Mouse (Mus musculus) cerebellum, adult 2 months (tissue): Measurements from ENCODE around the gene 1110032A03Rik.

Source experiments
- CTCF ChIP-seq: fragments of 200-500 bp; IDR thresholded peaks from 2 replicates; pipeline ENCODE4 v1.5.1; 2011; ENCODE audit warnings: low read depth, mild to moderate bottlenecking, control low read depth, low read length, moderate library complexity, borderline replicate concordance; ENCODE audit not compliant: insufficient read depth
- POLR2A ChIP-seq: fragments of 200-500 bp; IDR thresholded peaks from 2 replicates; pipeline ENCODE4 v1.6.1; 2011; ENCODE audit warnings: low read length, control low read depth, borderline replicate concordance; ENCODE audit not compliant: insufficient read depth

DNA sequence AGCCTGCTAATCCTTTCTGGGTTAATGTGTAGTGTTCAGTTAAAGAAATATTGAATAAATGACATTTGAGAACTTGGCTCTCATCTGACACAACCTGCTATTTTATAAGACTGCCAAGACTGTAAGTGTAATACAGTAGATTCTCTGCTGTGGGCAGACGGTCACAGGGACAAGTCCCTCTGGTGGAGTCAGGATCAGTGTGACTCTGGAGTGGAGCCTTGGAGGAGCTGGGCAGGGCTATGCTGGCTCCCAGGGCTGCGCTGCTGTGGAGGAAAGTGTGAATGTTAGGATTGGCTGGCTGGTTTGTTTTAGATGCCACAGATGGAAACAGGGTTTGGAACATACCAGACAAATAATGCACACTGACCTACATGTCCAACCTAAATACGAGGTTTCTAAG lies 19.9 kb upstream of the 1110032A03Rik start:
- no peak for TF ChIP-seq POLR2A
- TF ChIP-seq CTCF = no peak
